Mouse (Mus musculus) cerebellum, postnatal 36 days (tissue): ENCODE data around the gene Galnt7.

Source experiments
- DNase-seq, 2 experiments: peaks; one replicate each; pipeline ENCODE4 v3.0.0; 2021 to 2022; ENCODE audit warnings: mixed read lengths in 2 of 2

The Galnt7 gene

GRCm38 (mm10) chr8:57652456-57653055 is at the start of gene Galnt7:
Gene Galnt7, minus strand, starts transcription at chr8:57653032.
- DNase-seq: peak; percentile 65 to 72

- no peak for DNase-seq
Measured at GRCm38 (mm10) chr8:57688633-57689032, 35.8 kb upstream of the Galnt7 start.

GRCm38 (mm10) chr8:57685803-57686202 is 33.0 kb upstream of the Galnt7 start:
- no peak for DNase-seq

GRCm38 (mm10) chr8:57680044-57680443 is 27.2 kb upstream of the Galnt7 start:
- no peak for DNase-seq

GRCm38 (mm10) chr8:57664121-57664520 is 11.3 kb upstream of the Galnt7 start:
- DNase-seq: no peak

- DNase-seq: no peak
Measured at GRCm38 (mm10) chr8:57660019-57660418, 7.2 kb upstream of the Galnt7 start.

GRCm38 (mm10) chr8:57656446-57656845 is 3.6 kb upstream of the Galnt7 start:
- DNase-seq: no peak

- no peak for DNase-seq
Measured at GRCm38 (mm10) chr8:57654146-57654545, 1.3 kb upstream of the Galnt7 start.

GRCm38 (mm10) chr8:57653768-57654125 is 915 bp upstream of the Galnt7 start:
- no peak for DNase-seq

- peak; percentile 40 to 48 for DNase-seq
Measured at GRCm38 (mm10) chr8:57653056-57653767, 380 bp upstream of the Galnt7 start.

GRCm38 (mm10) chr8:57651689-57652455 is 960 bp downstream of the Galnt7 start:
- peak; percentile 72 to 77 for DNase-seq

GRCm38 (mm10) chr8:57651357-57651688 is 1.5 kb downstream of the Galnt7 start:
- DNase-seq: no peak

- DNase-seq: no peak
Measured at GRCm38 (mm10) chr8:57650216-57650615, 2.6 kb downstream of the Galnt7 start.

- no peak for DNase-seq
Measured at GRCm38 (mm10) chr8:57647566-57647965, 5.3 kb downstream of the Galnt7 start.

- no peak for DNase-seq
Measured at GRCm38 (mm10) chr8:57644281-57644680, 8.6 kb downstream of the Galnt7 start.

GRCm38 (mm10) chr8:57642722-57643121 is 10.1 kb downstream of the Galnt7 start:
- DNase-seq: no peak

- no peak for DNase-seq
Measured at GRCm38 (mm10) chr8:57638925-57639324, 13.9 kb downstream of the Galnt7 start.

GRCm38 (mm10) chr8:57637599-57638280 is 15.1 kb downstream of the Galnt7 start:
- DNase-seq: no peak

- no peak for DNase-seq
Measured at GRCm38 (mm10) chr8:57636698-57637097, 16.1 kb downstream of the Galnt7 start.

- no peak for DNase-seq
Measured at GRCm38 (mm10) chr8:57636281-57636680, 16.6 kb downstream of the Galnt7 start.

GRCm38 (mm10) chr8:57631780-57632179 is 21.1 kb downstream of the Galnt7 start:
- no peak for DNase-seq

- DNase-seq: no peak
Measured at GRCm38 (mm10) chr8:57630148-57630547, 22.7 kb downstream of the Galnt7 start.
